Mouse (Mus musculus) cerebral cortex, adult 2 months (tissue): ENCODE data around the gene H60b.

Experiments used
- WGBS: fragments of 180-500 bp; shearing (Covaris S2); methylation state at CpG from one replicate; pipeline ENCODE4 v1.1.7; 2018; 5-methylcytosine and 5-hydroxymethylcytosine counted together

The H60b gene

GRCm38 (mm10) chr10:22158310-22158999 is at the start of gene H60b, which contains the start of gene Raet1e:
Gene H60b (plus strand): TSS chr10:22158586.
Gene Raet1e (plus strand): TSS chr10:22158569.
- WGBS: 1% methylated on average over 48 of the region's 48 CpGs

DNA sequence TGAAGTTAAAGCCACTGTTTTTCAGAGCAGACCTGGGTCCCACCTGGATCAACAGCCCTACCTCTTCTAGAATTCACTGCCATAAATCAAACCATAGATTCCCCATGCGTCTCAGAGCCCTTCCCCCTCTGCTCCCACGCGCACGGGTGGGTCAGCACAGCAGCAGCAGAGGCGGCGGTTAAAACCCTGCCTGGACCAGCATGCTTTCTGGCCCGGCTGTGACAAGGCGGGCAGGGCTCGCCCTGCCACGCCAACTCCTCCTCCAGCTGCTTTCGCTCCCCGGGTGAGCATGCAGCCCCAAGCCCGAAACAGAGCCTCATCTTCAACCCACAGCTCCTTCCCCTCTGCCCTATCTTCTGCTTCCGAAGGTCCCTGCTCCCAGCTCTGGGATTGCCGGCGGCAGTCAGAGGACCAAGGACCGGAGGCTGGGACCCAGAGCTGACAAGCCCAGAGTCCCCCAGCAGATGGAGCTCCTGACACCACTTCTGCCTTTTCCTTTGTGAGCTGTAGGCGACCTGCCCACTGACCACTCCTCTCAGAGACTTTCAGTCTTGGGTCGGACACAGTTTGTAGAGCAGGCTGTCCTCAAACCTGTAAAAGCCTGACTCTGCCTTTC is 17.6 kb upstream of the H60b start:
- WGBS: 4% methylated on average over 19 of the region's 19 CpGs

- 86% methylated on average over 1 of the region's 1 CpGs for WGBS
Measured at GRCm38 (mm10) chr10:22142194-22142593, 16.2 kb upstream of the H60b start.

DNA sequence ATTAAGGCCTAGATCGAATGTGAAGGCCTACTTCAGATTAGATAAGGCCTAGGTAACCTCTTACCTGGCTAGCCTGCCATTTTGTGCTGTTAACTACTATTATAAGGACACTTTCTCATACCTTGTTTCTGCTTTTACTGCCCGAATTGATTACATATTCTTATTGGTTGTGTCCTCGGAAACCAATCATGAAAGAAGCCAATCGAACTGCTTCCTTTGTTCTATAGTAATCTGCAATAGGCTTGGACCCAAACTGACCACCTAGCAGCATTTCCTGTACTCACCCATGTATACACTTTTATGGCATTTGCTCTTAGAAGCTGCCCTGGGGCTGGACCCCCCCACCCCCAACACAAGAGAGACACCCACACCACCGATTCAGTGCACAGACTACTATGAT is 15.5 kb upstream of the H60b start:
- 73% methylated on average over 5 of the region's 5 CpGs for WGBS

DNA sequence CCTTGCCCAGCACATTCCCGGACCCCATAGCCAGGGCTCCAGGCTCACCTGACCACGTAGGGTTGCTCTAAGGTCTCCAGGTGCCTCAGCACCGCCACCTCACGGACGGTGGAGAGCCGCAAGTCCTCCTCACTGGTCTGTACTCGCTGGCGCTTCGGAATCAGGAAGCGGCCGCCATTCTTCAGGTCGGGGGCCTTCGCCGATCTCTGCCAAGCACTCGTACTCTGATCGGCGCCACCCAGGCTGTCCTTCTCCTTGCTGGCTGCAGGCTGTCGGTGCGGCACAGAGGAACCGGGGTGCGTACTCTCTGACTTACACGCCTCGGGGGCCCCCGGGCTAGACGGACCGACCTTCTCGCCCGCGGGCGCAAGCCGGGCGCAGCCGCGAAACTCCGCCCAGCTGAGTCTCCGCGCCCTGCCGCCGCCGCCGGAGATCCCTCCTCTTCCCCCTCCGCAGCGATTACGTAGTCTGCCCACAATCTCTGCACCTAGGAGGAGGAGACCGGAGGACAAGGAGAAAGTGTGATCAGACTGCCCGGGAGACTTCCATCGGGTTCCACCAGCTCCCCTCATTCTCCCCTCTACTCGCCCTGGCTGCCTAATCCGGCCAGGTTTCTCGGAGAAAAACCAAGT is 9.8 kb upstream of the H60b start:
- WGBS: 1% methylated on average over 50 of the region's 50 CpGs

- WGBS: 1% methylated on average over 37 of the region's 37 CpGs
Measured at GRCm38 (mm10) chr10:22149073-22149690, 9.2 kb upstream of the H60b start, which contains the start of gene E030030I06Rik. Gene E030030I06Rik (minus strand): TSS chr10:22149270.

GRCm38 (mm10) chr10:22149691-22150465 is 8.5 kb upstream of the H60b start:
- under 1% methylated on average over 50 of the region's 50 CpGs for WGBS

- 1% methylated on average over 27 of the region's 27 CpGs for WGBS
Measured at GRCm38 (mm10) chr10:22150593-22150992, 7.8 kb upstream of the H60b start.

- 2% methylated on average over 55 of the region's 55 CpGs for WGBS
Measured at GRCm38 (mm10) chr10:22151056-22151862, 7.1 kb upstream of the H60b start.

- WGBS: 7% methylated on average over 11 of the region's 11 CpGs
Measured at GRCm38 (mm10) chr10:22151863-22152640, 6.3 kb upstream of the H60b start.

DNA sequence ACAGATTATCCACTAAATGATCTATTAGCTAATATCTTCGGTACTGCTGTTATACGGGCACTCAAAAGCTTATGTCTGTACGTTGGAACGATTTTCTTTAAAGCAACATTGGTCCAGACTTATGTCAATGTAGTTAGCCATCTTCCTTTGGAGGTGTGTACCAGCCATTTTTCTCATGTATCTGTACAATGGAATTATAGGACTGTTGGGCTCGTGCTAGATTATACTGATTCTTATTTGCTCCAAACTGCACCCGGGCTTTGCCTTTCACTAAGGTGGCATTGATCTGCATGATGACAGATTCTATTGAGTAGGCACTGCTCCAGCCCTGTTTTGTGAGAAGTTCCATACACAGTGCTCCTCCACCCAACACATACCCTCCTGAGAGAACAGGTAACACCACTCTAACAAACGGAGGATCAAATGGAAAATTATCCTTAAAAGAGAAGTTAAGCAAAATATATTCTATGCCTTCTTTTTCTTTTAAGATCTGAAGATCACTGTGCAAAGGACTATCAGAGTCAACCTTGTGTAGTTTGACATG is 5.2 kb upstream of the H60b start:
- 12% methylated on average over 7 of the region's 7 CpGs for WGBS

DNA sequence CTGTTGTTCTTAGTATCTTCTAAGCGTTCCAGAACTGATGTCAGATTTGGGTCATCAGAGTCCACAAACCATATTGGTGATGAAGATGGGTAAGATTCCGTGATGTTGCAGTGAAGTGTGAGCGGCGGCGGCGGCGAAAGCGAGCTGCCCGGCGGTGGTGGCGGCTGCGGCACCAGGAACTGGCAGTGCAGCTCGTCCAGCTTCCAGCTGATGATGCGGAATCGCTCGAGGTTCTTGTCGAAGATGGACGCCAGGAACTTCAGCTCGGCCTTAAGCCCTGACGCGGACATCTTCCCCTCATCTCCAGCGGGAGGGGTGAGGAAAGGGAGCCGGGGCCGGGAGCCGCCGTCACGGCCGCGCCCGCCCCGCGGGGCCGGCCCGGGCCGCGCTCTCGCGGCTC is 4.3 kb upstream of the H60b start:
- 2% methylated on average over 38 of the region's 38 CpGs for WGBS

GRCm38 (mm10) chr10:22154871-22155799 is 3.3 kb upstream of the H60b start:
- 28% methylated on average over 3 of the region's 3 CpGs for WGBS

DNA sequence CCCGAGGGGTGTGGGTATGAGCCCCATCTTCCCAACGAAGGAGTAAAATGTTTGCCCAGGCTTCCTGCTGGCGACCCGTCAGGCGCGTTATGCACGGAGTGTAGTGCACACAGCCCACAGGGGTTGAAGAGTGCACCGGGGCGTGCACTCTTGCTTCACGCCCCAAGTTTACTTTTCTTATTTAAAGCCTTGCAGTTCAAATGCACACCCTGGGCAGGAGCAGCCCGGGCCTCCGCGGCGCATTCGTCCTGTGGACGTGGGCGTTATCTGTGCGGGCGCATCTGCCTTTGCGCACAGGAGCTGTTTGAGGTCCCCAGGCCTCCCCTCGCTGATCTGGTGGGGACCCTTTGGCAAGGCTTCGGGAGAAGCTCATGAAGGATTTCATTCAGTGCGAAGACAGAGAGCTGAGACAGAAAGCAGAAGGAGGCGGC is 760 bp downstream of the H60b start:
- 2% methylated on average over 24 of the region's 24 CpGs for whole genome bisulfite sequencing

DNA sequence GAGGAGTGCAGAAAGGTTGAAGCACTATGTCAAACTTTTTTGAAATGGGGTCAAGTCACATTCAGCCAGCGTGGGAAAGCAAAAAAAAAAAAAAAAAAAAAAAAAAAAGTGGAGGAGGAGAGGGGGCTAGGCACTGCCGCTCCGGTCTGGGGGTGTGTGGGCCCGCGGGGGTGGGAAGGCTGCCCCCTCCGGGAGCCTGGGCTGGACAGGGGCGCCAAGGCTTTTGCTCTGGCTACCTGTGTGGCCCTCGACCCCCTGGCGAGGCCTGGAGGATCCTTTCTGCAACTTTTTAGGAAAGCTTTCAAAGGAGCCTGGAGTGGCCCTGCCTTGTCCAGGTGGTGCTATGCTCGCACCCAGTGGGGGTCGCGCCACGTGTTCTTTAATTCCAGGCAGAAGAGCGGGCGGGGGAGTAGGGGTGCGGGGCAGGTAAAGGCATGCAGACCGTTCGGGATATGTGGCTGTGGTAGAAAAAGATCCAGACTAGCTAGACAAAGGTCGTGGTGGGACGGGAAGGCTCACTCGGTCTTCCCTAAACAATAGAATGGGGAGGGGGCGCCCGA is 1.3 kb downstream of the H60b start:
- 7% methylated on average over 23 of the region's 23 CpGs for whole genome bisulfite sequencing

GRCm38 (mm10) chr10:22163279-22163678 is 4.9 kb downstream of the H60b start:
- 9% methylated on average over 9 of the region's 9 CpGs for WGBS

DNA sequence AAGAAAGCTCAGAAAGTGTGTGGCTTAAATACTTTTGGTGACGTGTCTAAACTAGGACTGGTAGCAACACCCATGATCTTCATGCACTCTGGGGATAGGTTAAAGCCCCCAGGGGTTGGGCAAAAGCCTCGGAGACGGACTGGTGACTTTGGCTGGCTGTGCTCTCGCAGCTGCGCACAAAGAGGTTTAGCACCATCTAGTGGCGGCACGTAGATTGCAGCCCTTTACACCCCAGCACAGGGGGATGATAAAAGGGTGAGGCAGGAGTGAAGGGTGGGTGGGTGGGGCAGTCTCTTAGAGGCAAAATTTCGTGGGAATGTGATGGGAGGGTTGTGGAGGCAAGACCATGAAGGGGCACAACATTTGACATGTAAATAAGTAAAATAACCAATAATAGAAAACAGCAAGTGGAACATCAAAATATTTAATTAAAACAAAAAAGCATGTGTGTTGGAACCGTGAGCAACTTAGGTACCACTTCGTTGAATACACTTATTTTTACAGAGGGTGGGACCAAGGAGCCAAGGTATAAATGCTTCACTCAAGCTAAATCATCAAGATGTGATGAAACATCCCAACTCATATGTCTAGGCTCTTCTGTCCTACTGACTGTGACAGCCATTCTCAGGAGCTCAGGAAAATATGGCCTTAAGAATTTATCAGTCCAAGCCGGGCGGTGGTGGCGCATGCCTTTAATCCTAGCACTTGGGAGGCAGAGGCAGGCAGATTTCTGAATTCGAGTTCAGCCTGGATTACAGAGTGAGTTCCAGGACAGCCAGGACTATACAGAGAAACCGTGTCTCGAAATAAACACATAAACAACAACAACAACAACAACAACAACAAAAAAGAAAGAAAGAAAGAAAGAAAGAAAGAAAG is 5.6 kb downstream of the H60b start:
- 35% methylated on average over 16 of the region's 16 CpGs for WGBS
